Mouse (Mus musculus): Measurements from ENCODE around the gene Cacna2d1. TPM values are rescaled to one million over a fixed set of nuclear protein-coding genes. Genes with fewer than 3 reads are reported as not detected.

Gene Cacna2d1
- polyA plus RNA-seq, 1 experiment from 2014 or later, result 14.6 TPM

DNA sequence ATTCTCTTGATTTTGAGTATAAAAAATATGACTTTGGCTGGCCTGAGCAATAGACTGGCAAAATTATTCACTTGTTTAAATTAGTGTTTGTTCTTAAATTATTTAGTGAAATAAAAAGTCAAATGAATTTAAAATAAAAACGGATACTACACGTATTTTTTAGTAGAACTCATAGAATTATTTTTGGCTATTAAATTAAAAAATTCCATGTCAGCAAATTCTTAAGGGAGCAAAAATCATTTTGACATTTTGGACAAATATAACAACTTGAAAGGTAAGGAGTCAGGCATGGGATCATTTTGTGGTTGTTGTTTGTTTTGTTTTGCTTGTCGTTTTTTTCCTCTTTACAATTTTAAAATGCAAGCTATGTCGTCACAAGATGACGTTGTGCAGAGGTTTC lies 346.7 kb downstream of the Cacna2d1 start:
- H3K27me3 ChIP-seq (replicated peaks), result no peaks in the 10 kb centered on the region
- H3K9me3 ChIP-seq, result no peaks in the 10 kb centered on the region
- no peak overlapping the region for H3K4me2 ChIP-seq (replicated peaks)
- H3K9ac ChIP-seq, result no peak overlapping the region
- ATAC-seq, result no peak
- WGBS, result 81% methylated on average over 5 of the region's 5 CpGs
- H3K4me1 ChIP-seq (replicated peaks), result no peaks in the 10 kb centered on the region
- H3K27ac ChIP-seq, result no peak overlapping the region
- H3K4me3 ChIP-seq (replicated peaks), result no peak overlapping the region
- no peaks in the 10 kb centered on the region for H3K36me3 ChIP-seq

DNA sequence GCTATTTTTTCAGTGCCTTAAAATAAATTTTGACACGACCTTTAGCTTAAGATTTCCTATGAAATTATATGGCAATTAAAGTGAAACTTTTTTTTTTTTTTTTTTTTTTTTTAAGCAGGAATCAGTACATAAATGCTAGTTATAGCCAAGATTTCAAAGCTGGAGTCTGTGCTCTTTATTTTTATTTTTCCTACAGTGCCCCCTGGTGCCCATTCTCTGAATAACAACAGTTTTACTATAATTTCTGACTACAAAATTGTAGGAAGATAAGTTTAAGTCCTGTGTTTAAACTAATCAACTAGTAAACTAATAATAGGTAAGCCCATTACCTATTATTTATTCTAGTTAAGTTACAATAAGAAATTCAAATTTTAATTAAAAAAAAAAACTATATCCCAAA lies 358.7 kb downstream of the Cacna2d1 start:
- Histone ChIP-seq H3K9me3 (no peaks in the 10 kb centered on the region), H3K4me3 (replicated peaks) (no peak overlapping the region), H3K9ac (no peak overlapping the region), H3K4me2 (replicated peaks) (no peak overlapping the region), H3K27me3 (replicated peaks) (no peaks in the 10 kb centered on the region), H3K36me3 (no peaks in the 10 kb centered on the region), H3K27ac (no peak overlapping the region), H3K4me1 (replicated peaks) (peaks cover 3% of the 10 kb centered on the region; the same call in 1 of the 2 replicates)
- ATAC-seq, result no peak
- WGBS, result 15% methylated on average over 1 of the region's 1 CpGs

DNA sequence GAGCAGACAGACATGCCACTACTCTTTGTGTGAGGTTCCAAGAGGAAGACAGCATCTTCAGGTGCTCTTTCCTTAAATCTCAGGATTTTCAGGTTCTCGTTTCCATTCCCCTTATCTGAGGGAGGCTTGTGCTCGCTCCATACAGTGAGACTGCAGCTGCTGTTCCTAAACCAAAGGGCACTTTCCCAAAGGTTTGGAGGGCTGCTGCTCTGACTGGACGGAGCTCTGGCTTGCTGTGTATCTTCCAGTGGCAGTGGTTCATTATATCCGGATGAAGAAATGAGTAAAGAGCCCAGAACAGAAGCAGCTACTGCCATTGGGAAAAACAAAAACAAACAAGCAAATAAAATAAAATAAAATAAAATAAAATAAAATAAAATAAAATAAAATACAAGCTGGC lies 359.3 kb downstream of the Cacna2d1 start:
- Histone ChIP-seq H3K27me3 (replicated peaks) (no peaks in the 10 kb centered on the region), H3K9me3 (no peaks in the 10 kb centered on the region), H3K27ac (no peak overlapping the region), H3K4me3 (replicated peaks) (no peak overlapping the region), H3K36me3 (no peaks in the 10 kb centered on the region), H3K9ac (no peak overlapping the region), H3K4me2 (replicated peaks) (no peak overlapping the region), H3K4me1 (replicated peaks) (peaks cover 3% of the 10 kb centered on the region; the same call in 1 of the 2 replicates)
- ATAC-seq, result no peak
- 69% methylated on average over 4 of the region's 4 CpGs for WGBS

DNA sequence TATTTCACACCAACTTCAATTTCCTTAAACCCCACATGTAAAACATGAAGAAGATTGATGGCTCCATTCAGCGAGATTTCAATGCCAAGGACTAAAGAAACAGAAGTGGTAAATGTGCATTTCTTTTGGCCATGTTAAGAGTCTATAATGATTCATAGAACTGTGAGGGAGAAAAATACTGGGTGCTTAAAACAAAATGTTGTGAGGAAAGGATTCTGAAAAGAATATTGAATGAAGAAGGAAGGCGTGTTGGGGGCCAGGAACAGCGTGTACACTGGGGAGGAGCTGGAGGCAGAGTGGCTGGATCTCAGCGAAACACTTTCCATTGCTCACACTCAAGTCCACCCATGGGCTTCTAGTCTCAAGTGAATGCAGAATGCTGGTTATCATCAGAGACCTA lies 360.2 kb downstream of the Cacna2d1 start:
- Histone ChIP-seq H3K27ac (no peak overlapping the region), H3K9me3 (no peaks in the 10 kb centered on the region), H3K36me3 (no peaks in the 10 kb centered on the region), H3K4me3 (replicated peaks) (no peak overlapping the region), H3K27me3 (replicated peaks) (no peaks in the 10 kb centered on the region), H3K9ac (no peak overlapping the region), H3K4me2 (replicated peaks) (no peak overlapping the region), H3K4me1 (replicated peaks) (peaks cover 3% of the 10 kb centered on the region; the same call in 1 of the 2 replicates)
- 86% methylated on average over 4 of the region's 4 CpGs for WGBS
- ATAC-seq, result no peak

DNA sequence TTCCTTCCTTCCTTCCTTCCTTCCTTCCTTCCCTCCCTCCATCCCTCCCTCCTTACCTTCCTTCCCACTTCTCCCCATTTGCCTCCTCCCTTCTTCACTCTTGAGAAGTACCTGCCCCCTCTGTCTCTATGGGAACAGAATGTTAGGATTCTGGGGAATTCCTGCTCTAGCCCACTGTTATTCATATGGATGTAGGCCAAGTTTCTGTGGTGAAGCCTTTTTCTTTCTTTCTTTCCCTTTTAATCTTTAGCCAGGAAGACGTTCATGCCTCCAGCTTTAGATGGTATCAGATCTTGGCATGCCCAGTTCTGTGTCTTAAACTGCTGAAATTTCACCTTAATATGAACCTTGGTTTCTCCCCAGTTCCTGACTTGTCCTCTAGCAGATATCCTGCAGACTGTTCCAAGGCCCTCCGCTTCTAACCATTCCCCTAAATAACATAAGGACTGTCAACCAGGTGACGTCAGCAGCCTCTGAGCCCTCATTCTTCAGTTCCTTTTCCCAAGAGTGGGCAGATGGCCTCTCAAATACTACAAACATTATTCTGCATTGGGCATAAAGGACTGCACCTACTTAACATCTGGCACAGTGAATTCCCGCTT lies 362.8 kb downstream of the Cacna2d1 start:
- H3K27ac ChIP-seq, result no peak overlapping the region
- peaks cover 3% of the 10 kb centered on the region; the same call in 1 of the 2 replicates for H3K4me1 ChIP-seq (replicated peaks)
- WGBS, result 62% methylated on average over 4 of the region's 4 CpGs
- no peak overlapping the region for H3K9ac ChIP-seq
- no peaks in the 10 kb centered on the region for H3K9me3 ChIP-seq
- no peaks in the 10 kb centered on the region for H3K27me3 ChIP-seq (replicated peaks)
- ATAC-seq, result no peak
- no peak overlapping the region for H3K4me3 ChIP-seq (replicated peaks)
- no peaks in the 10 kb centered on the region for H3K36me3 ChIP-seq
- no peak overlapping the region for H3K4me2 ChIP-seq (replicated peaks)

DNA sequence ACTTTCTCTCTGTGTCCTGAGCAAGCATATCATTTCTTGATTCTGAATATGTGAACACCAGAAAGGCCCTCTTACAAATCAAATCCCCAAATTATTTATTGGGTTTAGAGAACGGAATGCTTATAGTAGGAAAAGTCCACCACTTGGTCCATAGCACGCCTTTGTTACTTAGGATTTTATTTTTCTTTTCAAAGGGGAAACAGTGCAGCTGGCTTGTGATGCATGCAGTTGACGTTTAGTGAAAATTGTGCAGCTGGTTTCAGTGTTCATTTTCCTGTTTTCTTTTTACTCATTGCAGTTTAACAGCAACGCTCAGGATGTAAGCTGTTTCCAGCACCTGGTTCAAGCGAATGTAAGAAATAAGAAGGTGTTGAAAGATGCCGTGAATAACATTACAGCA lies 365.1 kb downstream of the Cacna2d1 start:
- WGBS, result 76% methylated on average over 6 of the region's 6 CpGs
- Histone ChIP-seq H3K36me3 (no peaks in the 10 kb centered on the region), H3K9ac (no peak overlapping the region), H3K4me1 (replicated peaks) (peaks cover 3% of the 10 kb centered on the region; the same call in 1 of the 2 replicates), H3K27me3 (replicated peaks) (no peaks in the 10 kb centered on the region), H3K4me2 (replicated peaks) (no peak overlapping the region), H3K27ac (no peak overlapping the region), H3K4me3 (replicated peaks) (no peak overlapping the region), H3K9me3 (no peaks in the 10 kb centered on the region)
- ATAC-seq, result no peak

DNA sequence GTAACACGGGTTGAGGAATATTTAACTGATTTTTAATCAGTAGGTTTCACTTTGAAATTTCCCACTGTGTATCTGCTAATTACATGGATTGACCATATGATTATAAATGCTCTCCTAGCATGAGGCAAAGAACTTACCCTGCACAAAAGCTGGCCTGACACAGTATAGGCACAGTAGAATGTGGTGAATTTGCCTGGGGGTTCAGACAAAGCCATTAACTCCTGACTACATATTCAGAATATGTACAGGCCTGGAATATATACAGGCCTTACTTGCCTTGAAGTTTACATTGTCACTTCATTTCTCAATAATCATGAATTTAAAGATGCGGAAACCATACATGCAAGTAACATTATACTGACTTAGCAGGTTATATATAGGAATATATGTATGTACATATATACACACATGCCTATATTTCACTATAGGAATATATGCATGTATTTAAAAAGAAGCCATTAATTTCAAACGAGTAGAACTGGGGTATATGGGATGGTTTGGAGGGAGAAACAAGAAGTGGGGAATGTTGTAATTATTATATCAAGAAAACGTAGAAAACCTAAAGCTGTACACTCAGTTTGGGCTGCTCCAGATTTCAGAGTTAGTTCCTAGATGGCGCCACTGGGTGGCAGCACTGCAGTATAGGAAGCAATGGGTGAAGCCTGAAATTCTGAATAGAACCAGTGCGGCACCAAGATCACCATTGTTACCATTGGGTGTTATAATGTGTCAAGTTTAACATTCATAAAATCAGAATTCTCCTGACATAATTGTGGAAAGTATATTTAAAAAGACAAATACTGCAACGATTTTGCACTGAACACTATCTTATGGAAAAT lies 374.9 kb downstream of the Cacna2d1 start:
- ATAC-seq, result peak; percentile 45; the same call in 1 of the 2 replicates
- Histone ChIP-seq H3K4me1 (replicated peaks) (no peaks in the 10 kb centered on the region), H3K27ac (no peak overlapping the region), H3K4me2 (replicated peaks) (no peak overlapping the region), H3K9me3 (no peaks in the 10 kb centered on the region), H3K27me3 (replicated peaks) (no peaks in the 10 kb centered on the region), H3K36me3 (no peaks in the 10 kb centered on the region), H3K4me3 (replicated peaks) (no peak overlapping the region), H3K9ac (no peak overlapping the region)
- 40% methylated on average over 7 of the region's 7 CpGs for WGBS

DNA sequence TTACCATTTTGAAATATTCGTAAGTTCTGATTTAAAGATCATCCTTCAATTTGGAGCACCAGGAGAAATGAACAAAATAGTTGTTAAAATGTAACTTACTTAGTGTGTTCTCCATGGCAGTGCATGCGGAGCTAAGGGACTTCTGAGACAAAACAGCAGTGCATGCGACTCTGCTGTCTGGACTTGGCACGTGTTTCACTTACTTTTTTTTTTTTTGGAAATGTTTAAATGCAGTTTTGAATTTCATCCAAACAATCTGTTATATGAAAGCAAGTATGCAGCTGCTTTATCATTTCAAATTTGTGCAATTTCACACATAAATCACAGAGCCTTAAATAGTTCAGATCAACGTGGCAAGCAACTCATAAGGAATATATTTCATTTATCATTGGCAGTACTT lies 379.8 kb downstream of the Cacna2d1 start:
- H3K27ac ChIP-seq, result no peak overlapping the region
- H3K36me3 ChIP-seq, result no peaks in the 10 kb centered on the region
- H3K9me3 ChIP-seq, result no peaks in the 10 kb centered on the region
- H3K4me1 ChIP-seq (replicated peaks), result no peaks in the 10 kb centered on the region
- no peak overlapping the region for H3K4me3 ChIP-seq (replicated peaks)
- no peaks in the 10 kb centered on the region for H3K27me3 ChIP-seq (replicated peaks)
- H3K9ac ChIP-seq, result no peak overlapping the region
- H3K4me2 ChIP-seq (replicated peaks), result no peak overlapping the region
- no peak for ATAC-seq
- WGBS, result 55% methylated on average over 5 of the region's 5 CpGs

DNA sequence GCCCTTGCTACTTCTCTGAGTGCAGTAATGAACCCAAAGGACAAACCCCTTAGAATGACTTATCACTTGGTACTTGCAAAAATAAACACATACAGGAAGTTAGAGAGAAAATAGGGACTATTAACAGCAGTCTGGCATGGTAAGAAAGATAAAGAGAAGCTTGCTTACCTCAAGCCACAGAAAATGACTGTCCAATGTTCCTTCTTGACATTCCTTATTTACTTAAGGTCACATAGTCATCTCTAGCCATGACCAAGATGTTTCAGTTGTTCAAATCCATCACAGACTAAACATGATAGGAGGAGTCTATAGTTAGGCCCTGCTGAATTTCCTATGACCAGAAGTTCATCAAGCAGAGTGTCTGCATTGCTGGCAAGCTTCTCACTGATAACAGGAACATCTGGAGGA lies 381.5 kb downstream of the Cacna2d1 start:
- Histone ChIP-seq H3K36me3 (no peaks in the 10 kb centered on the region), H3K4me2 (replicated peaks) (no peak overlapping the region), H3K27ac (no peak overlapping the region), H3K27me3 (replicated peaks) (no peaks in the 10 kb centered on the region), H3K9me3 (no peaks in the 10 kb centered on the region), H3K4me1 (replicated peaks) (no peaks in the 10 kb centered on the region), H3K9ac (no peak overlapping the region), H3K4me3 (replicated peaks) (no peak overlapping the region)
- no peak for ATAC-seq

DNA sequence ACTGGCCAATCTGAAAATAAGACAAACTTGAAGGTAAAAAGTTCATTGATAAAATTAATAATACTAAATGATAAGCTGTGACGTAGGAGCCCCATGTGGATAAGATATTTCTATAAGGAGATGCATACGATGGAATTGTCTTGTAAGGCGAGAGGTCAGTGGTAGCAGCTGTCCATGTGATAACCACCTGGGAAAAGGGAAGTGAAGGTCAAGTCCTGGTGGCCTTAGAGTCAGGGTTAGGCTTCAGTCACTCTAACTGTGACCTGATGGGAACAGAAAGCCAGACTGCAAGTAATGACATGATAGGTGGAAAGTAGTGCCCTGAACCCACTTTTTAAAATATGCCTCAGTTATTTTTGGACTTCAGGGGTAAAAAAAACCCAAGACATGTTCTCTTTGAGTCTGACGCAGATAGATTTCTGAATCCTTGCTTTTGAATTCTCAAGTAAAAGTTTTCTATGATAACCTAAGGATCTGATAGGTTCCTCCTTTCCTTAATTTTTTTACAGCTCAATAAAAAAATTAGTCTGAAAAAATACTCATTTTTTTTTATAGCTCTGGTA lies 383.3 kb downstream of the Cacna2d1 start:
- no peaks in the 10 kb centered on the region for H3K27me3 ChIP-seq (replicated peaks)
- H3K4me2 ChIP-seq (replicated peaks), result no peak overlapping the region
- no peaks in the 10 kb centered on the region for H3K9me3 ChIP-seq
- no peak overlapping the region for H3K27ac ChIP-seq
- no peak for ATAC-seq
- no peak overlapping the region for H3K9ac ChIP-seq
- no peaks in the 10 kb centered on the region for H3K36me3 ChIP-seq
- no peak overlapping the region for H3K4me3 ChIP-seq (replicated peaks)
- 85% methylated on average over 4 of the region's 4 CpGs for WGBS
- H3K4me1 ChIP-seq (replicated peaks), result no peaks in the 10 kb centered on the region

DNA sequence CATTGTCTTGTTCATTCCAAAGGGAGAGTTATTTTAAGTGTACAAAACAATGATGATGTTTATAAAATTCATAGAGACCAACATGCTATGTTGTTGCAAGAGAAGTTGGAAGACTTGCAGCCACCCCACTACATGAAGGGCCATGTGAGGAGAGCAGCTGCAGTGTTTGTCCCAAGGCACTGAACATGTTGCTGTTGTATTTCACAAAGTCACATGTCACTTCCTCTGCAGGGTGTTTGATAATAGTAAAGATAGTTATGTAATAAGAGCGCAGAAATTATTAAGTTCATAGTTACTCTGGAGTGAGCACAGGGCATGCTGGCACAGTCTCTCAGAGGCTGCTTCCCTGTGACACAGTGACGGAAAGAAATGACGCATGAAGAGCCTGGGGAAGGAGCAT lies 392.1 kb downstream of the Cacna2d1 start:
- ATAC-seq, result no peak
- H3K27me3 ChIP-seq (replicated peaks), result no peaks in the 10 kb centered on the region
- H3K36me3 ChIP-seq, result no peaks in the 10 kb centered on the region
- 93% methylated on average over 3 of the region's 3 CpGs for WGBS
- H3K27ac ChIP-seq, result no peak overlapping the region
- no peak overlapping the region for H3K9ac ChIP-seq
- H3K4me2 ChIP-seq (replicated peaks), result no peak overlapping the region
- H3K9me3 ChIP-seq, result no peaks in the 10 kb centered on the region
- no peaks in the 10 kb centered on the region for H3K4me1 ChIP-seq (replicated peaks)
- no peak overlapping the region for H3K4me3 ChIP-seq (replicated peaks)

DNA sequence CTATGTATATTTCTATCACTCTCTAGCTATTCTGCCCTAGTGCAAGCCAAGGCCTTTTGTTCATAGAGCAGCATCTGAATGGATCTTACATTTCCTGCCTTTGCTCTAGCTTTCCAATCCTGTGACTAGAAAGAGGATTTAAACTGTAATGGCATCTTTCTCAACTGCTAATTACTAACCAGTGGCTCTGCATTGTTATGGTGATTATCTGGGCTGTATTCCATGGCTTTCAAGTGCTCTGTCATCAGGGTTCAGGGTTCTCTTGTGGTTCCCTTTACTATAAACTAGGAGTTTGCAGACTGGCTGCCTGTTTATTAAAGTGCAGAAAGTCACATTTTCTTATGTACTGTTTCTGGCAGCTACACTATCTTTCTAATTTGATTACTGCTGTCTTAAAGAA lies 410.9 kb downstream of the Cacna2d1 start:
- ATAC-seq, result no peak
- Histone ChIP-seq H3K4me2 (replicated peaks) (no peak overlapping the region), H3K4me3 (replicated peaks) (no peak overlapping the region)

DNA sequence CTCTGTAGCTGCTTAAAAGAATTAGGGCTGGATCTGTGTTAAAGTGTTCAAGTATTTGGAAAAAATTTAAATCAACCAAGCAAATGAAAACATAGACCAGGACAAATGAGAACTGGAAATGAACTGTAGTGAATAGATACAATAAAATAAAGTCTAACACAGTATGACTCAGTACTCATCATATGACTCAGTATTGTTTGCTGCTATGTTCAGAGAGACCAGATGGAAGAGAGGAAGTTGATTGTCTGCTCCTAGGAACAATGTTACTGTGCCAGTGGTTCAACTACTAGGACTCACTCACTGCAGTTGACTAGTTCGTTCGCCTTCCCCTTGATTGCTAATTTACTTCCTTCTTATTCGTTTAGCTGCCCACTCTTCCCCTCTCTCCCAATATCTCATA lies 421.3 kb downstream of the Cacna2d1 start:
- Histone ChIP-seq H3K4me1 (replicated peaks) (no peaks in the 10 kb centered on the region), H3K27ac (no peak overlapping the region), H3K9me3 (no peaks in the 10 kb centered on the region), H3K27me3 (replicated peaks) (no peaks in the 10 kb centered on the region), H3K9ac (no peak overlapping the region), H3K36me3 (no peaks in the 10 kb centered on the region), H3K4me3 (replicated peaks) (no peak overlapping the region), H3K4me2 (replicated peaks) (no peak overlapping the region)
- no peak for ATAC-seq
- 88% methylated on average over 3 of the region's 3 CpGs for WGBS

More for the DNA sequence above, 410.9 kb downstream of the Cacna2d1 start:
- Histone ChIP-seq H3K9me3 (no peaks in the 10 kb centered on the region), H3K4me1 (replicated peaks) (no peaks in the 10 kb centered on the region), H3K9ac (no peak overlapping the region), H3K27ac (no peak overlapping the region), H3K27me3 (replicated peaks) (no peaks in the 10 kb centered on the region), H3K36me3 (no peaks in the 10 kb centered on the region)
